Mouse (Mus musculus) forebrain, postnatal 0 days (tissue): Measurements from ENCODE around the gene Dhodh. TPM values are rescaled to one million over a fixed set of nuclear protein-coding genes. Genes with fewer than 3 reads are reported as not detected.

Experiments
- ATAC-seq: fragments of 200-750 bp; cut with Nextera tagmentation; 2 replicates; pipeline ENCODE4 v1.8.0; 2017; ENCODE audit warnings: mild to moderate bottlenecking, moderate library complexity
- DNase-seq: peaks from one replicate; pipeline ENCODE4 v3.0.0-alpha.2; 2015
- H3K27ac ChIP-seq: fragments of 300-500 bp; sonication (generic); 2 replicates; pipeline ENCODE4 v1.5.1; 2014; ENCODE audit warnings: low read depth, mild to moderate bottlenecking, antibody characterized with exemption, low read length, moderate library complexity, mixed read lengths
- H3K27me3 ChIP-seq: fragments of 300-500 bp; sonication (generic); 2 replicates; pipeline ENCODE4 v1.6.1; 2014; ENCODE audit warnings: mild to moderate bottlenecking, low read length, mixed read lengths; ENCODE audit not compliant: insufficient read depth
- H3K36me3 ChIP-seq: fragments of 300-500 bp; sonication (generic); 2 replicates; pipeline ENCODE4 v1.6.1; 2014; ENCODE audit warnings: mild to moderate bottlenecking, moderate library complexity; ENCODE audit not compliant: insufficient read depth
- H3K4me1 ChIP-seq: fragments of 300-500 bp; sonication (generic); 2 replicates; pipeline ENCODE4 v1.6.1; 2014; ENCODE audit warnings: antibody characterized with exemption; ENCODE audit not compliant: insufficient read depth
- H3K4me2 ChIP-seq: fragments of 300-500 bp; sonication (generic); 2 replicates; pipeline ENCODE4 v1.6.1; 2014; ENCODE audit warnings: low read depth, mild to moderate bottlenecking, moderate library complexity
- H3K4me3 ChIP-seq: fragments of 300-500 bp; sonication (generic); 2 replicates; pipeline ENCODE4 v1.5.1; 2014; ENCODE audit warnings: low read depth, low read length, mixed read lengths
- H3K9ac ChIP-seq: fragments of 300-500 bp; sonication (generic); 2 replicates; pipeline ENCODE4 v1.6.1; 2014; ENCODE audit warnings: mild to moderate bottlenecking
- H3K9me3 ChIP-seq: fragments of 300-500 bp; sonication (generic); 2 replicates; pipeline ENCODE4 v1.6.1; 2016; ENCODE audit warnings: low read length
- CTCF ChIP-seq: sonication (generic); IDR thresholded peaks from 2 replicates; pipeline ENCODE4 v1.5.1; 2016; ENCODE audit warnings: antibody characterized with exemption, control low read depth, low read depth
- WGBS: fragments of 180-500 bp; shearing (Covaris S2); extraction: QIAGEN DNeasy Blood & Tissue Kit; methylation state at CpG from one replicate; pipeline ENCODE4 v1.1.7; 2014; 5-methylcytosine and 5-hydroxymethylcytosine counted together
- polyA plus RNA-seq: library from polyadenylated mRNA; unstranded; fragments of >200 nt; fragmentation: Nextera tagmentation; extraction: Ambion mirVana; gene quantifications from 2 replicates; pipeline ENCODE4 v1.2.1, GENCODE M21; 2015
- total RNA-seq: library from RNA; depleted of rRNA; stranded (reverse); fragments of >200 nt; gene quantifications from 2 replicates; pipeline ENCODE4 v1.2.3, GENCODE M21; 2014

Dhodh gene
- total and polyA plus RNA-seq, 2 experiments from 2014 or later: 26.1 to 27.7 TPM

- WGBS: 66% methylated on average over 7 of the region's 7 CpGs
Observed at GRCm38 (mm10) chr8:109586972-109587504, 21.4 kb downstream of the Dhodh start.

GRCm38 (mm10) chr8:109585652-109586051, 22.8 kb downstream of the Dhodh start:
- ATAC-seq: no peak
- H3K4me1 ChIP-seq: no peaks in the 10 kb centered on the region
- H3K9me3 ChIP-seq: no peaks in the 10 kb centered on the region
- TF ChIP-seq CTCF: no peak
- H3K4me3 ChIP-seq: no peak overlapping the region
- no peak for DNase-seq
- no peaks in the 10 kb centered on the region for H3K36me3 ChIP-seq
- no peak overlapping the region for H3K27ac ChIP-seq
- H3K4me2 ChIP-seq: no peak overlapping the region
- H3K27me3 ChIP-seq: no peaks in the 10 kb centered on the region
- H3K9ac ChIP-seq: no peak overlapping the region

More at GRCm38 (mm10) chr8:109586972-109587504, 21.4 kb downstream of the Dhodh start:
- Histone ChIP-seq H3K9me3 (no peaks in the 10 kb centered on the region), H3K27me3 (no peaks in the 10 kb centered on the region), H3K4me2 (no peak overlapping the region), H3K4me1 (no peaks in the 10 kb centered on the region), H3K36me3 (peaks cover 6% of the 10 kb centered on the region; the same call in 1 of the 2 replicates), H3K9ac (no peak overlapping the region), H3K27ac (no peak overlapping the region), H3K4me3 (no peak overlapping the region)
- no peak for ATAC-seq
- no peak for TF ChIP-seq CTCF
- DNase-seq: no peak

DNA sequence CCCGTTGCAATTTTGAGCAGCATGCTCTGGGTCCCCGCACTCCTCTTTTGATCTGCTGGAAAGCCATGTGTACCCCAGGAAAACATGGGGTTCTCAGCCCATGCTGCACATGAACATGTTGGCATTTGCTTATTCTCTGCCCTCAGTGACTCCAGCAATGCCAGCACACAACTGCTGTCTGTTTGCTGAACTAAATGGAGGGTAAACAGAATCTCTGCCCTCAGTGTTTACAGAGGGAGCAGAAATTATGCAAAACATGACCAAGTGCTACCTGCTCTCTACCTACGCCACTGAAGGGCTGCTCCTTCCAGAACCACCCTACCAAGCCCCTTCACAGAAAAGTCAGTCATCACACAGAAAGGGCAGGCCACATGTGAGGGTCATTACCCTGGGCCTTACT, 23.6 kb downstream of the Dhodh start:
- no peak overlapping the region for H3K27ac ChIP-seq
- no peak overlapping the region for H3K4me3 ChIP-seq
- H3K4me2 ChIP-seq: no peak overlapping the region
- no peaks in the 10 kb centered on the region for H3K36me3 ChIP-seq
- 93% methylated on average over 3 of the region's 3 CpGs for WGBS
- DNase-seq: no peak
- TF ChIP-seq CTCF: no peak
- no peak for ATAC-seq
- H3K4me1 ChIP-seq: no peaks in the 10 kb centered on the region
- H3K9ac ChIP-seq: no peak overlapping the region
- no peaks in the 10 kb centered on the region for H3K9me3 ChIP-seq
- H3K27me3 ChIP-seq: no peaks in the 10 kb centered on the region

DNA sequence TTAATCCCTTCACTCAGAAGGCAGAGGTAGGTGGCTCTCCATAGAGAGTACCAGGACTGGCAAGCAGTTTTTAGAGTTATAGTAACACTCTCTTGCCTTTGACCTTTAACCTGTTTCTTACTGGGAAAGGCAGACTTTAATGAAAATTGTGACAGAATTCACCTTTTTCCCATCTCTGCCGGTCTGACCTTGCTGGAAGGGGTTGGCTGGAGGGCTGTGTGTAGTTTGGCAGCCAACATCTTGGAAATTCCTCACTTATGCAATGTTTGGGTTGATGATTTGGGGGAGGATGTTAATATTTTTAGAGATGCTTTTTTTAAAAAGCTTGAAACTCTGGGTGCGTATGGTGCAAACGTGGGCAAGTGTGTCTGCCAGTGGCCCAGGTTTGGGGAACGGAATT, 24.2 kb downstream of the Dhodh start:
- H3K4me3 ChIP-seq: no peak overlapping the region
- H3K27me3 ChIP-seq: no peaks in the 10 kb centered on the region
- 85% methylated on average over 4 of the region's 4 CpGs for WGBS
- no peaks in the 10 kb centered on the region for H3K4me1 ChIP-seq
- TF ChIP-seq CTCF: no peak
- H3K36me3 ChIP-seq: no peaks in the 10 kb centered on the region
- no peaks in the 10 kb centered on the region for H3K9me3 ChIP-seq
- DNase-seq (no peak), ATAC-seq (no peak)
- no peak overlapping the region for H3K9ac ChIP-seq
- H3K27ac ChIP-seq: no peak overlapping the region
- H3K4me2 ChIP-seq: no peak overlapping the region

- no peak within 1 kb of the TSS for H3K4me2 ChIP-seq
- no peaks in the 10 kb centered on the region for H3K27me3 ChIP-seq
- no peak for DNase-seq
- no peak for ATAC-seq
- H3K9me3 ChIP-seq: no peaks in the 10 kb centered on the region
- no peak for TF ChIP-seq CTCF
- H3K36me3 ChIP-seq: no peaks in the 10 kb centered on the region
- H3K9ac ChIP-seq: no peak within 1 kb of the TSS
- no peaks in the 10 kb centered on the region for H3K4me1 ChIP-seq
- H3K4me3 ChIP-seq: no peak within 1 kb of the TSS
- WGBS: 78% methylated on average over 8 of the region's 8 CpGs
- no peak within 1 kb of the TSS for H3K27ac ChIP-seq
Observed at GRCm38 (mm10) chr8:109578900-109579301, 29.6 kb downstream of the Dhodh start, which contains the start of gene Hp. TSS of gene Hp (minus strand) at chr8:109579172.

DNA sequence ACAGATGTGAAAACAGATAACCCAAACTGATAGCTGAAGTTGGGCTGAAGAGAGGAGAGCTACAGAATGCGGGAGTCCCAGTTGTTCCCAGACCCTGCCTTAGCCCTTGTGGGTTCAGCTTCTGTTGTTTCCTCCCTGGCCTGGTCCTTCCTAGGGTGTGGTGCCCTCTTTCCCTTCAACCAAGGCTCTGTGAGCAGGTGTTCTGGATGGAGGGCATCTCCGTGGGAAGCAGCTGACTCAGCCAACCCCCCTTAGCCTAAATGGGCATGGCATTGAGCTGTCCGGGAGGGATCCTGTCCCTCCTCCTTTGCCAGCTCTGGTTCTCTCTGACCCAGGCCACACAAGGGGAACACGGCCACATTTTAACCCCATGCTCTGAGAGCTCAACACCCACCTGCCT, 32.2 kb downstream of the Dhodh start:
- Histone ChIP-seq H3K27me3 (no peaks in the 10 kb centered on the region), H3K4me2 (no peak overlapping the region), H3K9me3 (no peaks in the 10 kb centered on the region), H3K27ac (no peak overlapping the region), H3K4me1 (no peaks in the 10 kb centered on the region), H3K4me3 (no peak overlapping the region), H3K36me3 (no peaks in the 10 kb centered on the region), H3K9ac (no peak overlapping the region)
- 82% methylated on average over 4 of the region's 4 CpGs for WGBS
- DNase-seq (no peak), ATAC-seq (no peak)
- no peak for TF ChIP-seq CTCF

GRCm38 (mm10) chr8:109571139-109571538, 37.3 kb downstream of the Dhodh start:
- Histone ChIP-seq H3K4me1 (peaks cover 6% of the 10 kb centered on the region), H3K9ac (no peak overlapping the region), H3K27me3 (no peaks in the 10 kb centered on the region), H3K27ac (no peak overlapping the region), H3K4me3 (no peak overlapping the region), H3K9me3 (no peaks in the 10 kb centered on the region), H3K4me2 (no peak overlapping the region), H3K36me3 (0 out of 2 replicates have a peak, but pooled peaks cover 4% of the 10 kb centered on the region)
- ATAC-seq (no peak), DNase-seq (no peak)
- TF ChIP-seq CTCF: no peak
- WGBS: 90% methylated on average over 12 of the region's 12 CpGs
